Mouse (Mus musculus): ENCODE results near the gene Brpf1. TPM values are rescaled to one million over a fixed set of nuclear protein-coding genes. Genes with fewer than 3 reads are reported as not detected.
A peak's percentile ranks its signal among the peaks of the same experiment; 100 is the strongest.

Brpf1 gene
- polyA plus RNA-seq, 1 experiment from 2014 or later, result 12.4 TPM

DNA sequence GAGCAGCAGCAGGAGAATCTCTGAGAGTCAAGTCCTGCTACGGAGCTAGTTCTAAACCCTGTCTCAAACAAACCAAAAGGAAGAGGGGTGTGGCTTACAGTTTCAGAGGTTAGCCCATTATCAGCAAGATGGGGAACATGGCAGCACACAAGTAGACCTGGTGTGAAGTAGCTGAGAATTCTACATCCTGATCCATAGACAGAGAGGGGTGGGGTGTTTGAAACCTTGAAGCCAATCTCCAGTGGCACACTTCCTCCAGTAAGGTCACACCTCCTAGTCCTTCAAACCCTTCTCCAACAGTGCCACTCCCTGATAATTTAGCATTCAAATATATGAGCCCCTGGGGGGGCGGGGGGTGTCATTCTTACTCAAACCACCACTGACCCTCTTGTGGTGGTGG is 10.9 kb upstream of the Brpf1 start:
- no peak for ATAC-seq
- Histone ChIP-seq H3K27ac (ENCODE audit: low read depth, low read length) (no peak overlapping the region), H3K36me3 (ENCODE audit: control insufficient read depth, insufficient read depth, low read length) (no peaks in the 10 kb centered on the region), H3K9me3 (ENCODE audit: control insufficient read depth, low read length) (no peaks in the 10 kb centered on the region), H3K4me3 (ENCODE audit: low read length) (no peak overlapping the region), H3K27me3 (replicated peaks; ENCODE audit: control insufficient read depth, insufficient read depth, low read length) (no peaks in the 10 kb centered on the region), H3K4me2 (ENCODE audit: low read length) (no peak overlapping the region), H3K4me1 (ENCODE audit: control insufficient read depth, insufficient read depth, low read depth, low read length) (no peaks in the 10 kb centered on the region), H3K9ac (ENCODE audit: low read depth, low read length) (no peak overlapping the region)
- 74% methylated on average over 2 of the region's 2 CpGs for WGBS

DNA sequence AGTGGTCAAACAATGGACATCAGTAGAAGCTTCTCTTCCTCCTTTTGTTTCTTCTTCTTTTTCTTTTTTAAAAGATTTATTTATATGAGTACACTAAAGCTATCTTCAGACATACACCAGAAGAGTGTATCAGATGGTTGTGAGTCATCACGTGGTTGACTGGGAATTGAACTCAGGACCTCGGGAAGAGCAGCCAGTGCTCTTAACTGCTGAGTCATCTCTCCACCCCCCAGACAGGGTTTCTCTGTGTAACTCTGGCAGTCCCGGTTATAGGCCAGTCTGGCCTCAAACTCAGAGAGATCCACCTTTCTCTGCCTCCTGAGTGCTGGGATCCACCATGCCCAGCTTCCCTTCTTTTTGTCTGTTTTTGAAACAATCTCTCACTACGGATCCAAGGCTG is 10.3 kb upstream of the Brpf1 start:
- Histone ChIP-seq H3K27ac (ENCODE audit: low read depth, low read length) (no peak overlapping the region), H3K9ac (ENCODE audit: low read depth, low read length) (no peak overlapping the region), H3K4me2 (ENCODE audit: low read length) (no peak overlapping the region), H3K27me3 (replicated peaks; ENCODE audit: control insufficient read depth, insufficient read depth, low read length) (no peaks in the 10 kb centered on the region), H3K4me3 (ENCODE audit: low read length) (no peak overlapping the region), H3K9me3 (ENCODE audit: control insufficient read depth, low read length) (no peaks in the 10 kb centered on the region), H3K36me3 (ENCODE audit: control insufficient read depth, insufficient read depth, low read length) (no peaks in the 10 kb centered on the region), H3K4me1 (ENCODE audit: control insufficient read depth, insufficient read depth, low read depth, low read length) (no peaks in the 10 kb centered on the region)
- WGBS, result 73% methylated on average over 4 of the region's 4 CpGs
- ATAC-seq, result no peak

DNA sequence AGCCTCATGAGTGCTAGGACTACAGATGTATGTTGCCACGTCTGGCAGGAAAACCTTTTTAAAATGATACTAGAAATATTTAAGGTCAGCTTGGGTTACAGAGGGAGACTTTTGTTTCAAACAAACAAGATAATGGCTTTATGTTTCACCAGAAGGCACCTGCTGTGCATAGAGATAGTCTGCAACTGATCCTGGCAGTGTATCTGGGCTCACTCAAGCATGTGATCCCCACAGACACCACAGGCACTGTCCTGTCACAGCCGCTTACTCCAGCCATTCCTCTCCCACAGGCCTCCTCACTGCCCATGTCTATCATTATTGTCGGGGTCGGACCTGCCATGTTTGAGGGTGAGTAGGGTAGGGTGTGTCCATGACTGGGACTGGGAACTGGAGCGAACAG is 5.6 kb upstream of the Brpf1 start:
- no peak overlapping the region for H3K9ac ChIP-seq (ENCODE audit: low read depth, low read length)
- H3K27me3 ChIP-seq (replicated peaks; ENCODE audit: control insufficient read depth, insufficient read depth, low read length), result no peaks in the 10 kb centered on the region
- no peaks in the 10 kb centered on the region for H3K9me3 ChIP-seq (ENCODE audit: control insufficient read depth, low read length)
- no peaks in the 10 kb centered on the region; the same call in 1 of the 2 replicates for H3K4me1 ChIP-seq (ENCODE audit: control insufficient read depth, insufficient read depth, low read depth, low read length)
- no peak overlapping the region for H3K4me2 ChIP-seq (ENCODE audit: low read length)
- no peak for ATAC-seq
- H3K36me3 ChIP-seq (ENCODE audit: control insufficient read depth, insufficient read depth, low read length), result no peaks in the 10 kb centered on the region
- 83% methylated on average over 5 of the region's 5 CpGs for WGBS
- H3K27ac ChIP-seq (ENCODE audit: low read depth, low read length), result no peak overlapping the region
- no peak overlapping the region for H3K4me3 ChIP-seq (ENCODE audit: low read length)

DNA sequence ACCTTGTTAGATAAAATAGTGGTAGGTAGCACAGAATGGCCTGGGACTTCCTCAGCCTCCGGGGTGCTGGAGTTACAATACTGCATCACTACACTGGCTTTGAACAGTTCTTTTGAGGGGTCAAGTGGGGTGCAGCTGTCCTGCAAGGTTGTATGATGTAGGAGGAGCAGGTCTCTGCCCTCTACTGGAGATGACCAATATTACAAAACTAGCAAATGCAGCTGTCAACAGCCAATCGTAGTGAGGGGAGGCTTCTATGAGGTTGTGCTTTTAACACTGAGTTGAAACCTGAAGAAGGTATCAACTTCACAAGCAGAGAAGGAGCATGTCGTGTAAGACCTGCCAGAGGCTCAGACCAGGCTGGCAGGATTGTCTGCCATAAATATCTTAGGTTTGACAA is 4.7 kb upstream of the Brpf1 start:
- no peaks in the 10 kb centered on the region; the same call in 1 of the 2 replicates for H3K4me1 ChIP-seq (ENCODE audit: control insufficient read depth, insufficient read depth, low read depth, low read length)
- no peak overlapping the region for H3K4me3 ChIP-seq (ENCODE audit: low read length)
- H3K27ac ChIP-seq (ENCODE audit: low read depth, low read length), result no peak overlapping the region
- H3K4me2 ChIP-seq (ENCODE audit: low read length), result no peak overlapping the region
- ATAC-seq, result no peak
- WGBS, result 24% methylated on average over 3 of the region's 3 CpGs
- H3K9me3 ChIP-seq (ENCODE audit: control insufficient read depth, low read length), result no peaks in the 10 kb centered on the region
- no peak overlapping the region for H3K9ac ChIP-seq (ENCODE audit: low read depth, low read length)
- no peaks in the 10 kb centered on the region for H3K27me3 ChIP-seq (replicated peaks; ENCODE audit: control insufficient read depth, insufficient read depth, low read length)
- H3K36me3 ChIP-seq (ENCODE audit: control insufficient read depth, insufficient read depth, low read length), result no peaks in the 10 kb centered on the region

DNA sequence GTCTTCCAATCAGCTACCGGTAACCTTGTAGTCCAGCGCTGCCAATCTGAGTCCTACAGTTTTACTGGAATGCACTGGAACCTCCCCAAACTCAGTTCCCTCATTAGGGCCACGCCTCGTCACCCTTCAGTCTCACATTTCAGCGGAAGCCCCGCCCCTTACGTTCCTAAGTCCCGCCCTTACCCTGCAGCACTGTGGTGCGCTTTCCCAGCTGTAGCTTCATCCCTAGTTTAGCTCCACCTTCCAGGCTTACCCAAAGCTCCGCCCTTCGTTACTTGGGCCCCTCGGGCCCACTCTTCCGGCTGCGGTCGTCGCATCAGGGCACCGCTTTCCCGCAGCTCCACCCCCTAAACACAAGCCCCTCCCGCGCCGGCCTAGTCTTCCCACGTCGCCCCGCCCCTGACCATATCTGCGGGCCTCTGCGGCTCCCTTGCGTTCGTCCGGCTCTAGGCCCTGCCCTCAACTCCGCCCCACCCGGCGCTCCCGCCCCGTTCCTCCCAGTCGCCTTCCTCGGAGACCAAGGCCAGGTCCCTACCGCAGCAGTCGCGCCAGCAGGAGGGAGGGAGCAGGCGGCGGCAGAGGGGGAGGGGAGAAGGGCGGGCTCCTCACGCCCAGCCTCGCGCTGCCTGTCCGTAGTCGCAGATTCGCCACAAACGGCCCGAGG is 483 bp upstream of the Brpf1 start:
- Histone ChIP-seq H3K4me3 (ENCODE audit: low read length) (peak overlapping the region; percentile 83), H3K27ac (ENCODE audit: low read depth, low read length) (peak overlapping the region; percentile 99), H3K4me1 (ENCODE audit: control insufficient read depth, insufficient read depth, low read depth, low read length) (peaks cover 18% of the 10 kb centered on the region), H3K9me3 (ENCODE audit: control insufficient read depth, low read length) (no peaks in the 10 kb centered on the region), H3K36me3 (ENCODE audit: control insufficient read depth, insufficient read depth, low read length) (no peaks in the 10 kb centered on the region), H3K4me2 (ENCODE audit: low read length) (peak overlapping the region; percentile 99), H3K27me3 (replicated peaks; ENCODE audit: control insufficient read depth, insufficient read depth, low read length) (no peaks in the 10 kb centered on the region), H3K9ac (ENCODE audit: low read depth, low read length) (peak overlapping the region; percentile 96)
- WGBS, result under 1% methylated on average over 46 of the region's 50 CpGs
- peak; percentile 98 for ATAC-seq

DNA sequence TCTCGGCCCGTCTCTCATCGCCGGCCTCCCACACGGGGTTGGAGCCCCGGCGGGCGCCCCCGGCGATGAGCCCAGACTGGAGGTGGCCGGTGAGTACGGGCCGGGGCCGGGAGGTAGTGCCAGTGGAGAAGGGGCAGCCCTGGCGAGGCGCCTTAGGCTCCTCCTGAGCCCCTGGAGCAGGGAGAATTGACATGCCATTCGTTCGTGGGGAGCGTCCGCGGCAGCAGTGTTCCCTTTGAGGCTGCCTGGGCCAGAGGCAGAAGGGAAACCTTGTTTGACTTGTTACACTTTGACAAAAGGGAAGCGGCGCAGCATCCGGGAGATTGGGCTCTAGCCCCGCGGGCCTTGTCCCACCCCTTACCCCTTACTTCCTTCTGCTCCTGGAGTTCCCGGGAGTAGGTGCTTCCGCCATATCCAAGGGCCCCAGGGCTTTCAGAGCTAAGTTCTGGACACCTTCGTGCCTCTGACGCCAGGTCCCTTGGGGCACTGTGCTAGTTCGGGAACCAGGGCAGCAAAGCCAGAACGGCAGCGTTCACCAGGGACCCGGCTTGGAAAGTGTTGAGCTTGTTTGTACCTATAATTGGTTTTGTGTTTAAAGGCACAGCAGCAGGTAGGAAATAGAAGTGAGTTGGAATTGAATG is 664 bp downstream of the Brpf1 start:
- no peaks in the 10 kb centered on the region for H3K9me3 ChIP-seq (ENCODE audit: control insufficient read depth, low read length)
- peaks cover 2% of the 10 kb centered on the region; the same call in 1 of the 2 replicates for H3K36me3 ChIP-seq (ENCODE audit: control insufficient read depth, insufficient read depth, low read length)
- under 1% methylated on average over 31 of the region's 34 CpGs for whole genome bisulfite sequencing
- peak overlapping the region; percentile 99 for H3K27ac ChIP-seq (ENCODE audit: low read depth, low read length)
- H3K27me3 ChIP-seq (replicated peaks; ENCODE audit: control insufficient read depth, insufficient read depth, low read length), result no peaks in the 10 kb centered on the region
- H3K4me1 ChIP-seq (ENCODE audit: control insufficient read depth, insufficient read depth, low read depth, low read length), result peaks cover 18% of the 10 kb centered on the region
- peak overlapping the region; percentile 83 for H3K4me3 ChIP-seq (ENCODE audit: low read length)
- H3K9ac ChIP-seq (ENCODE audit: low read depth, low read length), result peak overlapping the region; percentile 96
- H3K4me2 ChIP-seq (ENCODE audit: low read length), result peak overlapping the region; percentile 99
- ATAC-seq, result no peak

DNA sequence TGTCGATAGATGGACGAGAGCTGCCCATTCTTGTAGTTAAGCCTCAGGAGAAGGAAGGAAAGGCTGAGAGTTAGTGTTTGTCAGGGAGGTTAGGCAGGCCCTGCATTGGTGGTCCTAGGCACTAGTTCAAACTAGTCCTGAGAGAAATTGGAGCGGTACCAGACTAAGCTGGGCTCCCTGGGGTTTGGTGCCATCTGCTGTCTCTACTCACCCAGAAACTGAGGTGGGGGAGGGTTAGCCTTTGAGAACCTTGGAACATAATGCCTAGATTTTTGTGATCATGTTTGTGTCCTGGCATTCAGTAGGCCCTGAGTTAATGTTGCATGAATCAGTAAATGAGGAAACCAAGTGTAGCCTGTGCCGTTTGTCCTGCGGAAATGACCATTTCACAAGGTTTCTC is 1.2 kb downstream of the Brpf1 start:
- Histone ChIP-seq H3K27ac (ENCODE audit: low read depth, low read length) (no peak overlapping the region; the same call in 1 of the 2 replicates), H3K36me3 (ENCODE audit: control insufficient read depth, insufficient read depth, low read length) (peaks cover 2% of the 10 kb centered on the region; the same call in 1 of the 2 replicates), H3K4me1 (ENCODE audit: control insufficient read depth, insufficient read depth, low read depth, low read length) (peaks cover 18% of the 10 kb centered on the region), H3K27me3 (replicated peaks; ENCODE audit: control insufficient read depth, insufficient read depth, low read length) (no peaks in the 10 kb centered on the region), H3K4me3 (ENCODE audit: low read length) (peak overlapping the region; percentile 83), H3K4me2 (ENCODE audit: low read length) (peak overlapping the region; percentile 99), H3K9me3 (ENCODE audit: control insufficient read depth, low read length) (no peaks in the 10 kb centered on the region), H3K9ac (ENCODE audit: low read depth, low read length) (peak overlapping the region; percentile 96)
- no peak for ATAC-seq
- 29% methylated on average over 5 of the region's 5 CpGs for WGBS

DNA sequence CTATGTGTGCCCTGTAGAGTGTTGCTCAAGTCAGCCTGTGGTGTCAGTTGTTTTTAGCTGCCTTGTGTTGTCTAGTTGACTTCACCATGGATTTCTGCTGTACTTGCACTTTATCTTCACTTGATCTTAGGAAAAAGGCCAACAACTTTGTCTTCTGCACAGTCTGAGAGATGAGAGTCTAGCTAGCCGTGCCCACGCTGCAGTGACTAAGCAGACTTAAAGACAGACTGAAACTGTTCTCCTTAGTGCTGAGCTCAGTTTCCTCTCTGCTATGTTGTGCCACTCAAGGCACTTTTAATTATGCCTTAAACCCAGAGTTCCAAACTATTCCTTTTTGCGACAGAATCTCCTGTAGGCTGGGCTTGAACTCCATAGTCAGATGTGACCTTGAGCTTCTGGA is 9.0 kb downstream of the Brpf1 start:
- H3K27ac ChIP-seq (ENCODE audit: low read depth, low read length), result no peak overlapping the region
- ATAC-seq, result no peak
- no peak overlapping the region for H3K4me3 ChIP-seq (ENCODE audit: low read length)
- H3K4me2 ChIP-seq (ENCODE audit: low read length), result no peak overlapping the region
- no peaks in the 10 kb centered on the region for H3K27me3 ChIP-seq (replicated peaks; ENCODE audit: control insufficient read depth, insufficient read depth, low read length)
- peaks cover 60% of the 10 kb centered on the region for H3K36me3 ChIP-seq (ENCODE audit: control insufficient read depth, insufficient read depth, low read length)
- H3K9ac ChIP-seq (ENCODE audit: low read depth, low read length), result no peak overlapping the region
- H3K9me3 ChIP-seq (ENCODE audit: control insufficient read depth, low read length), result no peaks in the 10 kb centered on the region
- no peaks in the 10 kb centered on the region for H3K4me1 ChIP-seq (ENCODE audit: control insufficient read depth, insufficient read depth, low read depth, low read length)
- 95% methylated on average over 3 of the region's 3 CpGs for WGBS

DNA sequence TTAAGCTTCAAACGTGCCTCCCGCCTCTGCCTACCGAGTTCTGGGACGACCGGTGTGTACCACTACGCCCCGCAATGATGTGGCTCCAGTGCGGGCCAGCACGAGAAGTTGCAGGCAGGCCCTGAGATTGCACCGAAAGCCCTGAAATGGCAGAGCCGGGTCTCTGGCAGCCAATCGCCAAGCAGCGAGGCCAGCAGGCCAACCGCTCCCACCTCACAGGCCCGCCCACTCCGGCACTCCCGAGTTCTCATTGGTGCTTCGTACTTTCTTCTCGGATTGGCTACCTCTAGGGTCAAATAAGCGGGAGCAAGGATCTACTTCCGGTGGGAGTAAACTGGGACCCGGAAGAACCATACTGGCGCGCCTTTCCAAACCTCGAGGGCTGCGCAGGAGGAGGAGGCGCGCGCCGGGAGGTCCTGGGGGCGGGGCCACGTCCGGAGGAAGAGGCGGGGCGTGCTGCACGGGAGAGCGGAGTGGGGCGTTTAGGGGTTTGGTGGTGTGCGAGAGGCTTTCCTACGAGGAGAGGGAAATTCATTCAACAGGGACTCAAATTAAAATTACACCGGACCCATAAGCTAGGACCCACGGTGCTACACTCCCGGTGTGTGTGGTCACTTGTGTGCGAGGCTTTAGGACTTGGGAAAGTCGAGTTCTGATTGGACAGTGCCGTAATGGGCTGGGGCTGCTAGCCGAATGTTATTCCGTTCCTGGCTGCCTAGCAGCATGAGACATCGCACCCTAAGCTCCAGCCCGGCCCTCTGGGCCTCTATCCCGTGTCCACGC is 19.8 kb downstream of the Brpf1 start, which contains the start of gene Ogg1:
Gene Ogg1, plus strand, starts transcription at position 440 of the 783 bp plus-strand sequence.
- no peaks in the 10 kb centered on the region for H3K9me3 ChIP-seq (ENCODE audit: control insufficient read depth, low read length)

More for the DNA sequence above, 19.8 kb downstream of the Brpf1 start, which contains the start of gene Ogg1:
- Histone ChIP-seq H3K9ac (ENCODE audit: low read depth, low read length) (peak within 1 kb of the TSS; percentile 70), H3K4me3 (ENCODE audit: low read length) (peak within 1 kb of the TSS; percentile 65), H3K36me3 (ENCODE audit: control insufficient read depth, insufficient read depth, low read length) (peaks cover 26% of the 10 kb centered on the region), H3K4me1 (ENCODE audit: control insufficient read depth, insufficient read depth, low read depth, low read length) (peaks cover 7% of the 10 kb centered on the region), H3K4me2 (ENCODE audit: low read length) (peak within 1 kb of the TSS; percentile 94), H3K27me3 (replicated peaks; ENCODE audit: control insufficient read depth, insufficient read depth, low read length) (no peaks in the 10 kb centered on the region), H3K27ac (ENCODE audit: low read depth, low read length) (peak within 1 kb of the TSS; percentile 89)
- WGBS, result under 1% methylated on average over 52 of the region's 52 CpGs
- ATAC-seq, result peak; percentile 99

Data from hindbrain, embryonic 16.5 days (tissue).